Mouse (Mus musculus) liver, adult 2 months (tissue): ENCODE results near the gene Saxo1. TPM values are rescaled to one million over a fixed set of nuclear protein-coding genes. Genes with fewer than 3 reads are reported as not detected.

ENCODE experiments used
- DNase-seq: peaks from one replicate; pipeline ENCODE4 v3.0.0-alpha.2; 2011; ENCODE audit warnings: low read depth, low spot score; ENCODE audit errors: extremely low read depth
- H3K27ac ChIP-seq: fragments of 200-500 bp; replicated peaks from 2 replicates; pipeline ENCODE4 v1.5.1; 2012; ENCODE audit warnings: low read depth, mild to moderate bottlenecking, control low read depth, inconsistent platforms, low read length; ENCODE audit not compliant: insufficient read depth
- H3K27me3 ChIP-seq: fragments of 200-500 bp; 2 replicates; pipeline ENCODE4 v1.6.1; 2012; ENCODE audit warnings: mild to moderate bottlenecking, moderate library complexity, low read length, inconsistent platforms; ENCODE audit not compliant: control insufficient read depth, insufficient read depth
- H3K36me3 ChIP-seq: fragments of 200-500 bp; 2 replicates; pipeline ENCODE4 v1.6.1; 2012; ENCODE audit warnings: low read length, inconsistent platforms; ENCODE audit not compliant: control insufficient read depth, insufficient read depth
- H3K4me1 ChIP-seq: fragments of 200-500 bp; 2 replicates; pipeline ENCODE4 v1.6.1; 2011; ENCODE audit warnings: low read length; ENCODE audit not compliant: control insufficient read depth, insufficient read depth
- H3K4me3 ChIP-seq: fragments of 200-500 bp; 2 replicates; pipeline ENCODE4 v1.5.1; 2011; ENCODE audit warnings: low read depth, mild to moderate bottlenecking, control low read depth, low read length, moderate library complexity; ENCODE audit not compliant: insufficient read depth
- H3K79me2 ChIP-seq: fragments of 200-500 bp; 2 replicates; pipeline ENCODE4 v1.6.1; 2012; ENCODE audit warnings: inconsistent platforms, mild to moderate bottlenecking, low read length, moderate library complexity; ENCODE audit not compliant: control insufficient read depth, insufficient read depth
- H3K9ac ChIP-seq: fragments of 200-500 bp; 2 replicates; pipeline ENCODE4 v1.6.1; 2012; ENCODE audit warnings: low read depth, mild to moderate bottlenecking, control low read depth, inconsistent platforms, low read length
- CTCF ChIP-seq: fragments of 200-500 bp; IDR thresholded peaks from 2 replicates; pipeline ENCODE4 v1.5.1; 2011; ENCODE audit warnings: low read depth, low read length, control low read depth
- POLR2A ChIP-seq: fragments of 200-500 bp; IDR thresholded peaks from 2 replicates; pipeline ENCODE4 v1.6.1; 2011; ENCODE audit warnings: low read length, control low read depth; ENCODE audit not compliant: insufficient read depth; ENCODE audit errors: extremely low read depth
- WGBS: fragments of 180-500 bp; shearing (Covaris S2); methylation state at CpG from one replicate; pipeline ENCODE4 v1.1.7; 2018; 5-methylcytosine and 5-hydroxymethylcytosine counted together
- polyA plus RNA-seq: library from polyadenylated mRNA; depleted of rRNA; stranded (reverse); fragments of >200 nt; gene quantifications from 2 replicates; pipeline ENCODE4 v1.2.3, GENCODE M21; 2012
- total RNA-seq: library from RNA; depleted of rRNA; stranded (reverse); fragments of >200 nt; gene quantifications from 2 replicates; pipeline ENCODE4 v1.2.3, GENCODE M21; 2014

Gene Saxo1
- total and polyA plus RNA-seq, 2 experiments, result not detected

GRCm38 (mm10) chr4:86576120-86576541, 18.0 kb upstream of the Saxo1 start:
- TF ChIP-seq CTCF (no peak), POLR2A (no peak)
- H3K36me3 ChIP-seq, result no peaks in the 10 kb centered on the region
- DNase-seq, result peak; percentile 35
- under 1% methylated on average over 20 of the region's 20 CpGs for WGBS
- peaks cover 14% of the 10 kb centered on the region; the same call in 1 of the 2 replicates for H3K79me2 ChIP-seq
- H3K9ac ChIP-seq, result peak overlapping the region; percentile 88
- peak overlapping the region; percentile 83 for H3K4me3 ChIP-seq
- H3K4me1 ChIP-seq, result peaks cover 11% of the 10 kb centered on the region
- peak overlapping the region; percentile 46 for H3K27ac ChIP-seq
- no peaks in the 10 kb centered on the region for H3K27me3 ChIP-seq

- Histone ChIP-seq H3K79me2 (peaks cover 14% of the 10 kb centered on the region; the same call in 1 of the 2 replicates), H3K4me1 (peaks cover 11% of the 10 kb centered on the region), H3K36me3 (no peaks in the 10 kb centered on the region), H3K27ac (peak within 1 kb of the TSS; percentile 90), H3K9ac (peak within 1 kb of the TSS; percentile 88), H3K4me3 (peak within 1 kb of the TSS; percentile 83), H3K27me3 (no peaks in the 10 kb centered on the region)
- TF ChIP-seq POLR2A, result peak; percentile 81
- TF ChIP-seq CTCF, result peak; percentile 92
- WGBS, result under 1% methylated on average over 53 of the region's 53 CpGs
- peak; percentile 71 for DNase-seq
These were observed 17.3 kb upstream of the Saxo1 start, which contains the start of gene Rraga for GRCm38 (mm10) chr4:86575283-86575983. Rraga (plus strand) TSS chr4:86575668.

- 23% methylated on average over 6 of the region's 6 CpGs for WGBS
- Histone ChIP-seq H3K4me3 (peak overlapping the region; percentile 83; the same call in 1 of the 2 replicates), H3K4me1 (peaks cover 11% of the 10 kb centered on the region), H3K9ac (peak overlapping the region; percentile 85; the same call in 1 of the 2 replicates), H3K27me3 (no peaks in the 10 kb centered on the region), H3K36me3 (no peaks in the 10 kb centered on the region), H3K79me2 (peaks cover 14% of the 10 kb centered on the region; the same call in 1 of the 2 replicates), H3K27ac (peak overlapping the region; percentile 90; the same call in 1 of the 2 replicates)
- DNase-seq, result no peak
- TF ChIP-seq CTCF (no peak), POLR2A (no peak)
These were observed 16.8 kb upstream of the Saxo1 start for GRCm38 (mm10) chr4:86574939-86575282.

GRCm38 (mm10) chr4:86561061-86561460, 2.9 kb upstream of the Saxo1 start:
- WGBS, result 99% methylated on average over 3 of the region's 3 CpGs
- Histone ChIP-seq H3K79me2 (no peaks in the 10 kb centered on the region), H3K4me3 (no peak overlapping the region), H3K4me1 (no peaks in the 10 kb centered on the region), H3K36me3 (no peaks in the 10 kb centered on the region), H3K27me3 (no peaks in the 10 kb centered on the region), H3K27ac (no peak overlapping the region), H3K9ac (no peak overlapping the region)
- no peak for DNase-seq
- TF ChIP-seq CTCF (no peak), POLR2A (no peak)

- H3K27me3 ChIP-seq, result no peaks in the 10 kb centered on the region
- TF ChIP-seq POLR2A, result no peak
These were observed 878 bp upstream of the Saxo1 start for GRCm38 (mm10) chr4:86559006-86559405.

GRCm38 (mm10) chr4:86557371-86557770, 757 bp downstream of the Saxo1 start:
- no peak for DNase-seq
- H3K79me2 ChIP-seq, result no peaks in the 10 kb centered on the region
- no peaks in the 10 kb centered on the region for H3K4me1 ChIP-seq
- H3K36me3 ChIP-seq, result no peaks in the 10 kb centered on the region
- no peak overlapping the region for H3K27ac ChIP-seq
- H3K9ac ChIP-seq, result no peak overlapping the region
- H3K4me3 ChIP-seq, result no peak overlapping the region
- WGBS, result 80% methylated on average over 7 of the region's 7 CpGs
- no peaks in the 10 kb centered on the region for H3K27me3 ChIP-seq
- TF ChIP-seq CTCF, result no peak
- no peak for TF ChIP-seq POLR2A

More at GRCm38 (mm10) chr4:86559006-86559405, 878 bp upstream of the Saxo1 start:
- Histone ChIP-seq H3K79me2 (no peaks in the 10 kb centered on the region), H3K9ac (no peak overlapping the region), H3K4me1 (no peaks in the 10 kb centered on the region), H3K27ac (no peak overlapping the region), H3K36me3 (no peaks in the 10 kb centered on the region), H3K4me3 (no peak overlapping the region)
- DNase-seq, result no peak
- WGBS, result 51% methylated on average over 4 of the region's 4 CpGs
